ENCODE assay signal across 8 mouse cellular contexts in the genomic region with DNA sequence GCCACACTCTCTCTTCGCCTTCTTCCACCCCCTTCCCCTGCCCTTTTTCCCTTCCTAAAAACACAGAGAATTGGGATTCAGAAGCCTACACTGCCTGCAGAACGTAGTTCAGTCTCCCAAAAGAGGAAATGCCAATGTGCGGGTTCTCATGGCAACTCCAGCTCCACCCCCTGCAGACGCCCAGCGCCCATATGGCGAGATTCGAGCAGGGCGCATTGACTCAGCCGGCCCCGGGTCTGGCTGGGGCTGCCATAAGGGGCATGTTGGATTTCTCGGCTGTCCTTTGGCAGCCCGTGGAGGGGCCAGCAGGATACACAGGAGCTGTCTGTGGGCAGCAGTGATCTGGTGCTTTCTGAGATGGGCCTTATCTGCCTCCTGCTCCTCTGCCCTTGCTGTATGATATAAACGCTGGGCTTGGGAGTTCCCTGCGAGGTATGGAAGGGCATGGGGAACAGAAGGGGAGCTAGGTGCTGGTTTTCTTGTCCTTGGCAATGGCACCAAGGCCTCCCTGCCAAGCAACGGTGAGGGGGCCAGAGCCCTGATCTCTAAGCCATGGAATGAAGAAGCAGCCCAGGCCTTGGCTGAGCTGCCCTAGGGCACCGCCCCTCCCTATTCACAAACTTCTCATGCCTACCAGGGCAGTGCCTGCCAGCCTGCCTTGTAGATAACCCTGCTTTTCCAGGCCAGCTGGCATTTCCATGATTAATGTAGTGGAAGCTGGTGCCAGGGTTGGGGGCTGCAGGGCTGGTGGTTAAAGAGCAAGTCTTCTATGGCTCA.
DNase-seq lines count a peak whose midpoint lies in the region; ATAC-seq lines count a peak whose summit lies in the region.

No protein-coding gene starts in this region.

- H3K4me2 ChIP-seq in hindbrain, embryonic 14.5 days (replicated peaks) = no peak overlapping the region; the same call in 1 of the 2 replicates
- peak overlapping the region; percentile 24 for H3K4me2 ChIP-seq in limb, embryonic 12.5 days

- H3K4me3 ChIP-seq in hindbrain, embryonic 14.5 days (replicated peaks; ENCODE audit: low read length) = no peak overlapping the region
- H3K4me3 ChIP-seq in limb, embryonic 12.5 days (replicated peaks) = no peak overlapping the region

- H3K27me3 ChIP-seq in hindbrain, embryonic 14.5 days (ENCODE audit: control insufficient read depth, insufficient read depth, low read length) = no peaks in the 10 kb centered on the region
- H3K27me3 ChIP-seq in limb, embryonic 12.5 days = peaks cover 34% of the 10 kb centered on the region

- H3K9me3 ChIP-seq in hindbrain, embryonic 14.5 days (ENCODE audit: control insufficient read depth, low read length) = no peaks in the 10 kb centered on the region
- no peaks in the 10 kb centered on the region for H3K9me3 ChIP-seq in limb, embryonic 12.5 days

- H3K9ac ChIP-seq in hindbrain, embryonic 14.5 days = 0 out of 2 replicates have a peak overlapping the region, but pooled peaks have one; percentile 13
- H3K9ac ChIP-seq in limb, embryonic 12.5 days (replicated peaks) = no peak overlapping the region

- no peak for ATAC-seq in cerebellum, adult (ENCODE audit: insufficient number of reproducible peaks, low FRiP score, low TSS enrichment)
- no peak for ATAC-seq in hindbrain, embryonic 14.5 days (ENCODE audit: low FRiP score)
- ATAC-seq in limb, embryonic 12.5 days (ENCODE audit: insufficient number of reproducible peaks, insufficient read depth, low FRiP score, low TSS enrichment, low read depth) = 0 out of 2 replicates have a peak, but pooled peaks have one; percentile 8

- H3K27ac ChIP-seq in hindbrain, embryonic 14.5 days = no peak overlapping the region
- H3K27ac ChIP-seq in limb, embryonic 12.5 days = no peak overlapping the region

- H3K4me1 ChIP-seq in hindbrain, embryonic 14.5 days (replicated peaks; ENCODE audit: control insufficient read depth, insufficient read depth, low read length) = peaks cover 22% of the 10 kb centered on the region
- peaks cover 19% of the 10 kb centered on the region; the same call in 1 of the 2 replicates for H3K4me1 ChIP-seq in limb, embryonic 12.5 days (replicated peaks)

- H3K36me3 ChIP-seq in hindbrain, embryonic 14.5 days (replicated peaks; ENCODE audit: control insufficient read depth, insufficient read depth) = no peaks in the 10 kb centered on the region
- H3K36me3 ChIP-seq in limb, embryonic 12.5 days = no peaks in the 10 kb centered on the region

- DNase-seq in cerebellum, adult 11 months = peak; percentile 30
- peak; percentile 66 to 70 for DNase-seq in cerebellum, postnatal 25 days
- DNase-seq in hindbrain, embryonic 14.5 days (ENCODE audit: low spot score) = no peak
- no peak for DNase-seq in gastrocnemius, postnatal 14 days
- no peak for DNase-seq in lung, adult 18-20 months
- no peak for DNase-seq in thymus, postnatal 36 days

- WGBS in hindbrain, embryonic 14.5 days = 38% methylated on average over 16 of the region's 16 CpGs
- WGBS in limb, embryonic 12.5 days = 45% methylated on average over 16 of the region's 16 CpGs

- intact Hi-C loops in gastrocnemius, postnatal 14 days (cut with DNase I; ENCODE audit: low total_unique reads) = no loop called here

Comparison
In these comparisons a context has a peak if more than half of its experiments do, and no peak if none do; other contexts are left out.
1. DNase-seq: peak in cerebellum, adult 11 months (single experiment) and cerebellum, postnatal 25 days (2 of 2); none in hindbrain, embryonic 14.5 days (single experiment), gastrocnemius, postnatal 14 days (single experiment), lung, adult 18-20 months (0 of 2) and thymus, postnatal 36 days (0 of 2).